Mouse (Mus musculus): ENCODE measurements around the gene Mrgbp. TPM values are rescaled to one million over a fixed set of nuclear protein-coding genes. Genes with fewer than 3 reads are reported as not detected.

The Mrgbp gene
- total RNA-seq (2023): 44.8 TPM

GRCm38 (mm10) chr2:180581002-180581401 lies at the start of gene Mrgbp:
Gene Mrgbp (plus strand): TSS chr2:180581304.

GRCm38 (mm10) chr2:180589123-180589831 lies 8.2 kb downstream of the Mrgbp start, which contains the start of gene Ogfr:
Gene Ogfr (plus strand): TSS chr2:180589245.

GRCm38 (mm10) chr2:180597490-180597889 lies 16.4 kb downstream of the Mrgbp start, which contains the start of gene Col9a3:
Gene Col9a3 (plus strand): TSS chr2:180597790.

Other genes with a start within 250 kb of the Mrgbp start
- not detected for gene Gata5, start 246.6 kb upstream of the Mrgbp start, total RNA-seq (2023)
- gene Slco4a1, start 125.1 kb upstream of the Mrgbp start, total RNA-seq (2023): 3.3 TPM
- not detected for gene Ntsr1, start 81.3 kb upstream of the Mrgbp start, total RNA-seq (2023)
- 80.1 TPM for gene Ogfr, start 7.9 kb downstream of the Mrgbp start, total RNA-seq (2023)
- 4.0 TPM for gene Col9a3, start 16.5 kb downstream of the Mrgbp start, total RNA-seq (2023)
- not detected for gene Tcfl5, start 61.4 kb downstream of the Mrgbp start, total RNA-seq (2023)
- gene Dido1, start 128.7 kb downstream of the Mrgbp start, total RNA-seq (2023): 86.2 TPM
- 38.0 TPM for gene Gid8, start 128.8 kb downstream of the Mrgbp start, total RNA-seq (2023)
- 89.4 TPM for gene Slc17a9, start 144.0 kb downstream of the Mrgbp start, total RNA-seq (2023)
- gene Bhlhe23, start 195.6 kb downstream of the Mrgbp start, total RNA-seq (2023): not detected

Data from CD8-positive naive resting alpha-beta T cell, adult 57 days (primary cell).